Mouse (Mus musculus) cerebral cortex, adult 2 months (tissue): ENCODE measurements around the gene Cib2.

Experiments used
- WGBS: fragments of 180-500 bp; shearing (Covaris S2); methylation state at CpG from one replicate; pipeline ENCODE4 v1.1.7; 2018; 5-methylcytosine and 5-hydroxymethylcytosine counted together

Gene Cib2

GRCm38 (mm10) chr9:54544954-54545315 is 15.1 kb downstream of the Cib2 start:
- 96% methylated on average over 4 of the region's 4 CpGs for WGBS

DNA sequence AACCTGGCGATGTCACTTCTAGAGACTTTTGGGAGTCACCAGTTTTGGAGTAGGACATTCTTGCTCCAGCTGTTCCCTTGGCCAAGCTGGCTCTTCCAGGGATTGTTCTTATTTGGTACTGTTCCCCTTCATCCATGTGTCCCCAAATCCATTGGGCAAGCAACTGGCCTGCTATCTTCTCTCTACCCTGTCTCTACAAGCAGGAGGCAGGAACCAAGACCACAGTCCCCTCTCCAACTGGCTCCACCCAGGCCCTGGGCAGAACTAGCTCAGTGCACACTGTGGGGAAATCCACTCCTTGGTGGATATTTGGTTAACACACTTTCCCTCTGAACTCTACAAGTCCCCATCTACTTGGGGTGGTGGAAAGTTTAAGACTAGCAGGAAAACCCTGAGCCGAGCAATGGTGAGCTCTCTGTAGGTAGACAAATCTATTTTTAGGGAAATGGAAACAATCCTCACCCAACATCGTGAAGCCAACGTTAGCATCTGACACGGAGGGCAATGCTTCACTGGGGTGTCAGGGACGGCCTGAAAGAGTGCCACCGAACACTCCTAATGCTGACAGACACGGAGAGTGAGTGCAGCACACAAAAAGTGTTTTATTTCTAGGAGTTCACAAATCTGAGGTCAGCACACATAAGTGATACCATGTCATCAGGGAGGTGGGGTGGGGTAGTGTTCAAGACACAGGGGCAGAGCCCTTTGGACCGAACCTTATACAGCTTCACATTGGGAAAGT is 15.6 kb downstream of the Cib2 start:
- WGBS, result 87% methylated on average over 9 of the region's 9 CpGs

GRCm38 (mm10) chr9:54540801-54541200 is 19.2 kb downstream of the Cib2 start:
- 72% methylated on average over 5 of the region's 5 CpGs for WGBS

DNA sequence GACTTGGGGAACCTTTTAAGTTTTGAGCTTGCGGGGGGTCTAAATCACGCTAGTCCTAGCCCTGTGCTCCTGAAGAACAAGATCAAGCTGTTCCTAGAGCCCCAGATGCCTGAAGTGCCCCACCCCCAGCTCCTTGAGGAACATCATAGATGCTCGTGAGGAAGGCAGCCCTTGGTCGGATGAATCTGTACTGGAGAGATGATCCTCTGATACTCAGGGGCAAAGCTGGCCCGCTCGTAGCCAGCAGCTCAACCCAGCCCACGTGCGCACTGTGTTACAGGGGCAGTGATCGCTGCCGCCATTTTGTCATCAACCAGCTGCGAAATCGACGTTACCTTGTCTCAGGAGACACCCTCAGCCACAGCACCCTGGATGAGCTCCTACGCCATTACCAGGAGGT is 21.3 kb downstream of the Cib2 start, which contains the start of gene Sh2d7:
Sh2d7 (plus strand) TSS at position 301 of the 400 bp plus-strand sequence.
- 97% methylated on average over 14 of the region's 14 CpGs for WGBS

GRCm38 (mm10) chr9:54538244-54538643 is 21.8 kb downstream of the Cib2 start:
- 97% methylated on average over 3 of the region's 3 CpGs for WGBS

GRCm38 (mm10) chr9:54537480-54537879 is 22.5 kb downstream of the Cib2 start:
- WGBS, result 54% methylated on average over 3 of the region's 3 CpGs

- WGBS, result 22% methylated on average over 4 of the region's 4 CpGs
Measured at GRCm38 (mm10) chr9:54537030-54537429, 23.0 kb downstream of the Cib2 start.

GRCm38 (mm10) chr9:54536236-54536635 is 23.8 kb downstream of the Cib2 start:
- WGBS, result 59% methylated on average over 7 of the region's 7 CpGs

DNA sequence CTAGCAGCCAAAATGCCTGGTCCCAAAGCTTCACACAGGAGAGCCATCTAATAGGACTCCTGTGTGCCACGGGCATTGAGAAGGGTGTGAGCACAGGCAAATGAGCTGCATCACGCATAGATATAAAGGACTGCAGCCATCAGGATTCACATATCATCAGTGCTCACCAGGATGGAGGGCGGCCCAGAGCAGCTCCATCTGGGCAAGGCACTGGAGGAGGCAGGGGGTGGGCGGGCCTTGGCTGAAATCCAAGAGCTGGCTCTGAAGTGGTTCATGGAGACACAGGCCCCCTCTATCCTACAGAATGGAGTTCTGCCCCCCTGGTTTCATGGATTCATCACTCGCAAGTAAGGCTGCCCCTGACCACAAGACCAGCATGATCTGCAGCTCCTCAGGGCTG is 26.0 kb downstream of the Cib2 start:
- 19% methylated on average over 5 of the region's 5 CpGs for WGBS

GRCm38 (mm10) chr9:54532926-54533325 is 27.1 kb downstream of the Cib2 start:
- WGBS, result 64% methylated on average over 2 of the region's 2 CpGs

DNA sequence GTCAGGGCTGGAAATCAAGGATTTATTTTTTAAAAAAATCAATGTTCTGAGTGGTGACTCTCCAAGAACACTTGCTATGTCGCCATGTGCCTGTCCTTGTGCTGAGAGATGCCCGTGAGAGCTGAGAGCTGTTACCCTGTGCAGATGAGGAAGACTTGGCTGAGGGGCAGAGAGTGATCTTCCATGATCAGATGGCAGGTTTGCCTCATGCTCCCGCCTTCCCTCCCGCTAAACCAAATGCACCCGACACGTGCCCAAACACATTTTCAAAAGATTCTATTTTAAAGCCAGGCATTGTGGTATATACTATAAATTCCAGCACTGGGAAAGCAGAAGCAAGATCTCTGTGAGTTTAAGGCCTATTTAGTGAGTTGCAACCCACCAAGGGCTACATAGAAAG is 29.2 kb downstream of the Cib2 start:
- 40% methylated on average over 6 of the region's 6 CpGs for WGBS

GRCm38 (mm10) chr9:54529950-54530349 is 30.1 kb downstream of the Cib2 start:
- 49% methylated on average over 2 of the region's 2 CpGs for WGBS

DNA sequence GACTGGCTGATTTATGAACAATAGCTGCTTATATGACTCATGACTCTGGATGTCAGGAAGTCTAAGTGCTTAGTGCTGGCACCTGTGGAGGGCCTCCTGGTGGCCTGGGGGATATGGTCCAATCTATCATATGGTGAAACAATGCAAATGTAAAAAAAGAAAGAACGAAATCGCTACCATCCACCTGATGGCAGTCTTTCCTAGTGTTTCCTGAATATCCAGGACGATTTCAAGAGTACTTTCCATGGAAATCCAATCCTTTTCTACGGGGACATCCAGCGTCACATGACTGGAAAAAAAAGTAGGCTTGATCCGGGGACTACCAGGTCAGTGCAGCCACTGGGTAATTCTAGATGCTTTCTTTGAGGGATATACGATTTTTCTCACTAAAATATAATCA is 32.3 kb downstream of the Cib2 start:
- WGBS, result 44% methylated on average over 7 of the region's 7 CpGs

GRCm38 (mm10) chr9:54520286-54520685 is 39.7 kb downstream of the Cib2 start:
- 85% methylated on average over 4 of the region's 4 CpGs for WGBS

GRCm38 (mm10) chr9:54518921-54519320 is 41.1 kb downstream of the Cib2 start:
- 33% methylated on average over 7 of the region's 7 CpGs for WGBS

- 71% methylated on average over 2 of the region's 2 CpGs for WGBS
Measured at GRCm38 (mm10) chr9:54515991-54516390, 44.0 kb downstream of the Cib2 start.

DNA sequence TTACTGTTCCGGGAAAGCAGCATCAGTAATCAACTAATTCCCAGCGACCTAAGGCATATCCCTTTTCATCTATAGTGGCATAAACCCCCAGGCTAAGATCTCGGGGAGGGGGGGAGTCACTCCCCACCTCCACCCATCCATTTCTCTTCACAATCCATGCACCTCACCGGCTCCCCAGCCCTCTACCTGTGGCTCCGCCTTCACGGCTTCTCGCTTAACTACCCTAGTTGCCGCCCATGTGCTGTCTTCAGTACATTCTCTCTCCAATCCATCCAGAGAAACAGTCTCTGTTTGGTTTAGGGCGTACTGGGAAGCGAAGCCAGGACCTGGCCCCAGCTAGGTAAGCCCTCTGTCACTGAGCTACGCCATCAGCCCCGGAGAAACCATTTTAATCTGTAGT is 57.1 kb downstream of the Cib2 start:
- WGBS, result 29% methylated on average over 12 of the region's 12 CpGs

DNA sequence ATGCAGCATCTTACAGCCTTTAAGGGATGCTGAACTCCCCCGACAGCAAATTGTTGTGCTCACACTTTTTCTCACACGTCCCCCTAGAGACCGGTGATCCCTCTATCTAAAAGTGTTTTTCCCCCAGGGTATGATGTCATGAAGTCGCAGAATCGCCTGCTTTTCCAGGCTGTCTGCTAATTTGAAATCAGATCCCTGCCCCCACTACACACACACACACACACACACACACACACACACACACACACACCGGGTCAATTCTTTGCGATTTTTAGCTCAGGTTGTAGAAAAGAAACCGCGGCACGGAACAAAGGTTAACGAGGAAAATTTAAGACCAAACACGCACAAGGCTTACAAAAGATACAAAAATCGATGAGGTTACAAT is 57.9 kb downstream of the Cib2 start:
- 2% methylated on average over 13 of the region's 13 CpGs for WGBS

DNA sequence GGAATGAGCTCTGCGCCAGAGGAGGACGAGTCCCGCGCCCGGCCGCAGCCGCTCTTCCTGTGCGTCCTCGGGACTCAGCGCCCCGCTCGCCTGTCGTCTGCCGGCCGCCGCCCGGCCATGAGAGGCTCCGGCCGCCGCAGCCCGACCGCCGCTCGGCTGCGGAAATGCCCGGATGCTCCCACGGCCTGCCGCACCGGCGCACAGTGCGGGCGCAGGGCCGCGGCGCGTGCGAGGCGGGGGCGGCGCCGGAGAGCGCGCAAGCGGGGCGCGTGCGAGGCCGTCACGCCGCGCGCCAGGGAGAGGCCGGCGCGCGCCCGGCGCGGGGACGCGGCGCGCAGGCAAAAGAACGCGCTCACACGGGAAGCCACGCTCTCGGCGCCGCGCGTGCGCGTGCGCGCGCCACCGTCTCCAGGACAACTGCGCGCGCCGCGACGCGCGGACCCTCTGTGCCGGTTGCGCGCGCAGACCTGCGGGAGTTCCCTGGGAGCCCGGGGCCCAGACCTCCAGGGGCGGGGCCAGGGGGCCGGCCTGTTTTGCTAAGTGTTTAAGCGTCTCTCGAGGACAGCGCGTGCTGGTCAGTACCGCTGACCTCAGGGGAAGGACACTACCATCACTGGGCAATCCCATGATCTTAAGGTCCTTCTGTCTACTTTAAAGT is 58.4 kb downstream of the Cib2 start, which contains the start of gene Dmxl2:
Dmxl2 (minus strand) TSS at position 174 of the 658 bp plus-strand sequence.
- under 1% methylated on average over 92 of the region's 99 CpGs for WGBS

DNA sequence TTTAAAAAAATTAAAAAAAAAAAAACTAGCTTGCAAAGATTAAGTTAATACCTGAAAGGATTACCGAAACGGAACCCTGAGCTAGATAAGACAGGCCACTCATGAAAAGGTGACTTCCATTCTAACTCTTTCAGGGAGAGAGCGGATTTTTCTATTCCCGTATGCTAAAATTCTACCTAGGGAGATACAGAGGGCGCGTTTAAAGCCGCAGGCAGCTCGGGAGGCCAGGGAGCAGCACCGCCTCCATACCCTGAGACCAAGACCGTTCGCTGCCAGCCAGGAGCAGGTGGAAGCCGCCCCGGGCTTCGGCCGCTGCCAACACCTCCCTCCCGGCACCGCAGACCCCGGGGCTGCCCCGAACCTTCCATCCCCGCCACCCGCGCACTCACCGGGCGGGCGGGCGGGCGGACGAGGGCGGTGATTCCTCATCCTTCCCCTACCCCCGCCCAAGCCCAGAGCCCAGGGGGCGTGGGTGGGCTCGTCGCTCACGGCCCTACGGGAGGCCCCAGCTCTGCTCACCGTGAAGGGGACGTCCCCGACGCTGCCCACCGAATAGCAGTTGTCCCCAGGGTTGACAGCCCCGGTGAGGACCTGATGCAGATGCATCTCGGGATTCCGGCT is 59.1 kb downstream of the Cib2 start:
- under 1% methylated on average over 43 of the region's 43 CpGs for WGBS

- WGBS, result 40% methylated on average over 3 of the region's 3 CpGs
Measured at GRCm38 (mm10) chr9:54499791-54500190, 60.2 kb downstream of the Cib2 start.

- 46% methylated on average over 6 of the region's 6 CpGs for WGBS
Measured at GRCm38 (mm10) chr9:54499291-54499690, 60.7 kb downstream of the Cib2 start.
